In genomic region chr17:86382885-86383284, GRCm38 (mm10) we compare ENCODE assay signal across 22 mouse cellular contexts.
DNase-seq lines count a peak whose midpoint lies in the region; ATAC-seq and TF ChIP-seq lines count a peak whose summit lies in the region.
"Had no signal": no experiment of that assay in that cellular context is flagged by ENCODE, and none has a peak within 500 bp of the region (broad histone marks: within the 10 kb centered on the region; RNA-seq: fewer than 3 reads in every experiment).

No protein-coding gene starts in this region.

- H3K27me3 ChIP-seq in forebrain, embryonic 10.5 days (ENCODE audit: poor library complexity, severe bottlenecking) = no peaks in the 10 kb centered on the region
- H3K27me3 ChIP-seq in forebrain, embryonic 13.5 days = no peaks in the 10 kb centered on the region
- no peaks in the 10 kb centered on the region for H3K27me3 ChIP-seq in forebrain, postnatal 0 days (ENCODE audit: insufficient read depth, low read length)

- H3K4me1 ChIP-seq in forebrain, embryonic 10.5 days = peaks cover 50% of the 10 kb centered on the region
- H3K4me1 ChIP-seq in forebrain, embryonic 13.5 days = peaks cover 9% of the 10 kb centered on the region
- H3K4me1 ChIP-seq in forebrain, postnatal 0 days (ENCODE audit: insufficient read depth) = 0 out of 2 replicates have a peak, but pooled peaks cover 6% of the 10 kb centered on the region

- no peaks in the 10 kb centered on the region for H3K36me3 ChIP-seq in forebrain, embryonic 10.5 days (replicated peaks)
- no peaks in the 10 kb centered on the region for H3K36me3 ChIP-seq in forebrain, embryonic 13.5 days (ENCODE audit: poor library complexity, severe bottlenecking)
- H3K36me3 ChIP-seq in forebrain, postnatal 0 days (ENCODE audit: insufficient read depth) = no peaks in the 10 kb centered on the region

- no peak for ATAC-seq in forebrain, embryonic 13.5 days
- ATAC-seq in forebrain, postnatal 0 days = peak; percentile 45
- ATAC-seq: hindbrain, embryonic 16.5 days; midbrain, embryonic 16.5 days had no signal

- no peak for TF ChIP-seq POLR2A in brain, embryonic 14.5 days (IDR thresholded peaks at IDR 0.05; ENCODE audit: borderline replicate concordance, extremely low read depth, insufficient read depth, insufficient read length, poor library complexity, severe bottlenecking)

- no peak for TF ChIP-seq CTCF in layer of hippocampus, adult 2 months (conservative IDR thresholded peaks at IDR 0.05)
- TF ChIP-seq CTCF in brain, embryonic 14.5 days (IDR thresholded peaks at IDR 0.05; ENCODE audit: borderline replicate concordance, extremely low read depth, insufficient read depth, insufficient read length) = no peak
- no peak for TF ChIP-seq CTCF in forebrain, postnatal 0 days (IDR thresholded peaks at IDR 0.05; ENCODE audit: low read depth)

- H3K27ac ChIP-seq in forebrain, embryonic 10.5 days = peak overlapping the region; percentile 35; the same call in 1 of the 2 replicates
- no peak overlapping the region for H3K27ac ChIP-seq in forebrain, embryonic 13.5 days
- 0 out of 2 replicates have a peak overlapping the region, but pooled peaks have one; percentile 36 for H3K27ac ChIP-seq in layer of hippocampus, adult 2 months
- no peak overlapping the region for H3K27ac ChIP-seq in forebrain, postnatal 0 days (ENCODE audit: low read depth, low read length)

- intact Hi-C loops in left cerebral cortex, postnatal 25 days (cut with DNase I) = no loop called here

- H3K4me3 ChIP-seq in forebrain, embryonic 10.5 days = no peak overlapping the region
- no peak overlapping the region for H3K4me3 ChIP-seq in forebrain, embryonic 13.5 days
- no peak overlapping the region for H3K4me3 ChIP-seq in layer of hippocampus, adult 2 months
- no peak overlapping the region for H3K4me3 ChIP-seq in forebrain, postnatal 0 days (ENCODE audit: low read depth, low read length)

- WGBS in forebrain, embryonic 10.5 days = 18% methylated on average over 2 of the region's 2 CpGs
- WGBS in forebrain, embryonic 13.5 days = 29% methylated on average over 2 of the region's 2 CpGs
- 40% methylated on average over 2 of the region's 2 CpGs for WGBS in forebrain, postnatal 0 days

- DNase-seq in forebrain, embryonic 10.5 days (ENCODE audit: extremely low spot score, low spot score) = no peak
- DNase-seq in layer of hippocampus, adult 2 months (ENCODE audit: low spot score in 2 of 2) = no peak
- no peak for DNase-seq in layer of hippocampus, adult 9-10 months (ENCODE audit: low spot score)
- peak; percentile 59 for DNase-seq in brain, embryonic 14.5 days (ENCODE audit: low read depth)
- DNase-seq in forebrain, postnatal 0 days = no peak
- DNase-seq in left cerebral cortex, adult 8-10 months (ENCODE audit: low spot score in 2 of 2) = no peak
- DNase-seq in left cerebral cortex, postnatal 25 days (ENCODE audit: low spot score in 2 of 2) = no peak
- DNase-seq: adrenal gland, postnatal 14 days; cerebellum, adult 18-20 months; cerebellum, postnatal 10 days; gastrocnemius, postnatal 14 days; kidney, adult 18-20 months; kidney, postnatal 10 days; lung, postnatal 14 days; right cerebral cortex, postnatal 25 days; thymus, adult 2 months; thymus, postnatal 36 days had no signal

- no peak overlapping the region for H3K9ac ChIP-seq in forebrain, embryonic 13.5 days
- H3K9ac ChIP-seq in forebrain, postnatal 0 days = no peak overlapping the region

- no peak overlapping the region for H3K4me2 ChIP-seq in forebrain, embryonic 13.5 days
- H3K4me2 ChIP-seq in forebrain, postnatal 0 days (ENCODE audit: low read depth) = no peak overlapping the region
- H3K4me2 ChIP-seq: liver, embryonic 11.5 days; midbrain, embryonic 11.5 days had no signal

- H3K9me3 ChIP-seq in forebrain, embryonic 10.5 days = no peaks in the 10 kb centered on the region
- no peaks in the 10 kb centered on the region for H3K9me3 ChIP-seq in forebrain, embryonic 13.5 days (replicated peaks)
- H3K9me3 ChIP-seq in forebrain, postnatal 0 days (ENCODE audit: low read length) = no peaks in the 10 kb centered on the region

Comparison
In these comparisons a context has a peak if more than half of its experiments do, and no peak if none do; other contexts are left out.
1. H3K27ac ChIP-seq: peak in forebrain, embryonic 10.5 days (single experiment) and layer of hippocampus, adult 2 months (single experiment); none in forebrain, embryonic 13.5 days (single experiment) and forebrain, postnatal 0 days (single experiment).